Mouse (Mus musculus): ENCODE data around the gene Gpr108. TPM values are rescaled to one million over a fixed set of nuclear protein-coding genes. Genes with fewer than 3 reads are reported as not detected.
"Not testable (repeated sequence)": the region's sequence is repeated elsewhere in the genome, so short reads cannot be mapped to it uniquely, and the experiment has no call there.

Gene Gpr108
- 43.2 and 58.0 TPM in 2 replicates for polyA plus RNA-seq (2012; rRNA removed)

DNA sequence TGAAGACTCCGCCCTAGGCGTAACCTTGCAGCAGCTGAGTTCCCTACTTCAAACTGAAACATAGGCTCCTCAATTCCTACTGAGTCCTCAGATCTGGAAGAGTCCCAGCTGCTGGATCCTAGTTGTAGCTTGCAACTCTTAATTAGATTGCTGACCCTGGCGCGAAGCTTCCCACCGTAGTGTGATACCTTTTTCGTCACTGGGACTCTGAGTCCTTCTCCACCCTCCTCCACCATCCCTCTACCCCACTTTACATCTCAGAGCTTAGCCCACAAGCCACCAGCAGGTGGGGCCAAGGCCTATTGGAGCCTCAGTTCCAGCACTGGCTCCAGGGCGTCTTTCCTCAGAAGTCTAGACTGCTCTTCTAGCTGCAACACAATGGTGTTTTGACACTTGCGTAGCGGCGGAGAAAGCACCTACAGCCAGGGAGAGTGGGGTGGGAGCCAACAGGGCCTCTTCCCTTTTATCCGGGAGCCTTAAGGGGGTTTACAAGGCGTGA, at the start of gene Gpr108:
TSS of gene Gpr108 (minus strand) at position 246 of the 499 bp plus-strand sequence.
- peak; percentile 81 for DNase-seq (ENCODE audit: low read depth, low spot score)
- 0% methylated on average over 12 of the region's 12 CpGs for WGBS

DNA sequence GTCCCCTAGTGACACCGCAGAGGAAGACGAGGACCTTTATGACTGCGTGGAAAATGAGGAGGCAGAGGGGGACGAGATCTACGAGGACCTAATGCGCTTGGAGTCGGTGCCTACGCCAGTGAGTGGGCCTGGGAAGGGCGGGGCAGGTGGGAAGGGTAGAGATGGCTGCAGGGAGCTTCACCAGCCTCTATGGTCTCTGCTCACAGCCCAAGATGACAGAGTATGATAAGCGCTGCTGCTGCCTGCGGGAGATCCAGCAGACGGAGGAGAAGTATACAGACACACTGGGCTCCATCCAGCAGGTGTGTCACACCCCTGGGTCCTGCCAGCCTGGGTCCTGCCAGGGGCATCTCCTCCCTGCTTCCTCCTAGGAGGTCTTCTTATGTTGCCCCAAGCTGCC, 48.8 kb upstream of the Gpr108 start:
- 81% methylated on average over 12 of the region's 12 CpGs for WGBS
- DNase-seq (ENCODE audit: low read depth, low spot score) = no peak

DNA sequence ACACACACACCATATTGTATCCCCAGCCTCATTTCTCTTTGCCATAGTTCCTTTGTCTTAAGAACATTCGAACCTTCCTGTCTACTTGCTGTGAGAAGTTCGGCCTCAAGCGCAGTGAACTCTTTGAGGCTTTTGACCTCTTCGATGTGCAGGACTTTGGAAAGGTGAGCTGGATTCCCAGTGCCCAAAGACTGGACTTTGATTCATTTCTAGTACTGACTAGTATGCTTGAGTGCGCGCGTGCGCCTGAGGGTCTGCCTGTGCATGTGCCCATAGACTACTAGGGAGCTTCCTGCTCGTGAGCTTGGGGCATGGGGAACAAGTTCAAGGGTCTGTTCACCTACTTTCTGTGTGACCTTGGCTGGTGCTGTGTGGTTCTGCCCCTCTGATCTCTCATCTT, 47.7 kb upstream of the Gpr108 start:
- DNase-seq (ENCODE audit: low read depth, low spot score) = no peak
- WGBS = 89% methylated on average over 9 of the region's 9 CpGs

DNA sequence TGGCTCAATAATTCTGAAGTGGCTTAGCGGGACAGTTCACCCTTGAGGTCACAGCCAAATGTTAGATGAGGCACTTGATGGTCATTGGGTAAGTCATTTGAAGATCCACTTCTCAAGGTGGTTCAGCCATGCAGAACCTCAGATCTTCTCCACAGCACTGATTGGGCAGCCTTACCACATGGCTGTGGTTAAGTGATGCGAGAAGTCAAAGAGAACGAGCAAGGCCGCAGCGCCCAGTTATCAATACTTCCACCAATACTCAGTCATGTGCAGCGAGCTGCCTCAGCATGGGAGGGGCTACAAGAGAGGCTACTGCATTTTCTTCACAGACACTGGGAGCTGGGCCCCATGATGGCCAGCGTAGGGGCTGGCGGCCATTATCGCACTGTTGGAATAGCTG, 44.7 kb upstream of the Gpr108 start:
- 90% methylated on average over 9 of the region's 9 CpGs for WGBS

GRCm38 (mm10) chr17:57292302-57292701, 44.1 kb upstream of the Gpr108 start:
- 90% methylated on average over 2 of the region's 2 CpGs for WGBS
- no peak for DNase-seq (ENCODE audit: low read depth, low spot score)

More for the DNA sequence above, 44.7 kb upstream of the Gpr108 start:
- DNase-seq (ENCODE audit: low read depth, low spot score) = no peak

- no peak for DNase-seq (ENCODE audit: low read depth, low spot score)
- WGBS = 78% methylated on average over 7 of the region's 7 CpGs
Measured at GRCm38 (mm10) chr17:57290671-57291055, 42.4 kb upstream of the Gpr108 start.

GRCm38 (mm10) chr17:57290001-57290670, 41.9 kb upstream of the Gpr108 start:
- DNase-seq (ENCODE audit: low read depth, low spot score) = no peak
- 80% methylated on average over 9 of the region's 9 CpGs for WGBS

DNA sequence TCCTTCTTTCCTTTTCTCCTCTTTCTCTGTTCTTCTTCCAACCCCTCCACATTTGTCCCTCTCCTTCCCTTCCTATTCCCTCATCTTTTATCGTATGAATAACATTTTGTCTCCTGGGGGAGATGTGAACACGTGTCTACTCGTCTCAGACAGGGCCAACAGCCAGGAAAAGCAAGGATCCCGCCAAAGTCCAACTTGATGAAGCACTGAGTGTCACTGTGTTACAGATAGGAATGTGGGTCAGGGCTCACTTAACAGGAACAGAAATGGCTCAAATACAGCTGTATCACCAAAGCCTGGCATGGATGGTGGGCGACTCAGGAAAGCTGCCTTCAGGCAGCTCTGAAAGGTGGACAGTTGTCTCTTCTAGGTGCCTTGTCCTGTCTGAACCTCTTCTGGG, 41.0 kb upstream of the Gpr108 start:
- no peak for DNase-seq (ENCODE audit: low read depth, low spot score)
- WGBS = 77% methylated on average over 5 of the region's 5 CpGs

DNA sequence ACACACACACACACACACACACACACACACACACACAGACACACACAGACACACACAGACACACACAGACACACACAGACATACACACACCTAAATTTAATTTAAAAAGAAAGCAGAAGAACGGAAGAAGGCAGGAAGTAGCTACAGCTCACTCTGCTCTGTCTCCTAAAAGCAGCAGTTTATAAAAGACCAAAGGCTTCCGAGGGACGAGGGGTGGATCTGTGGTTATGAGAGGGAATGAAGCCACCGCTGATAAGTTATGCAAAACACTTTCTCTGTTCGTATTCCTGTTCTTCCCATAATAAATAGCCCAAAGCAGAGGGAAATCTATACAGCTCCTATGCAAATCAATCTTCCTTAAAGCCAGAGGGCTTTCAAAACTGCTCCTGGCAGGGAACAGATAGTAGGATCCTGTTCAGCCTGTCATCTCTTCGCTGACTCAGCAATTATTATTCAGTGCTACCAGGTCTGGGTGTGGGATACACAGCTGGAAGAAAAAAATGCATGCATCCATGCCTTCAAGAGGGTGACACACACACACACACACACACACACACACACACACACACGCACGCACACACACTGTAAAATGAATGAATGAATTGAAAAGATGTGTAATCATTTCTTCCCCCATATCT, 38.6 kb upstream of the Gpr108 start:
- 59% methylated on average over 8 of the region's 8 CpGs for WGBS
- no peak for DNase-seq (ENCODE audit: low read depth, low spot score)

DNA sequence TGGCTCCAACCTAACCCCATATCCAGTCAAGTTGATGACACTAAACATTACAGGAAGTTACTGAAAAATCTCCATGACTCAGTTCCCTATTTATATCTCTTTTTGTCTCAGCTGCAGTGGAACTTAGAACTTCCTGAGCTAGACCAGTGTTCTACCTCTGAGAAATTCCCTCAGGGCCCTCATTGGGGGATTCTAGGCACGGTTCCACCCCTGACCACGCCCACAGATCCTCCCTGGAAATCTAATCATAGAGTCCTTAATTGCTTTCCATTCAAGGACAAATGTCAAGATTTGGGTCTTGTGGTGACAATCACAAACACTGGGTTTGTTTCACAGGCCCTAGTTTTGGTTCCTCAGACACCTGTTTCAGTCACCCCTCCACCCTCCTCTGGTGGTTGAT, 36.8 kb upstream of the Gpr108 start:
- 33% methylated on average over 2 of the region's 2 CpGs for WGBS
- DNase-seq (ENCODE audit: low read depth, low spot score) = no peak

- 62% methylated on average over 5 of the region's 5 CpGs for WGBS
- no peak for DNase-seq (ENCODE audit: low read depth, low spot score)
Measured at GRCm38 (mm10) chr17:57283906-57284305, 35.7 kb upstream of the Gpr108 start.

DNA sequence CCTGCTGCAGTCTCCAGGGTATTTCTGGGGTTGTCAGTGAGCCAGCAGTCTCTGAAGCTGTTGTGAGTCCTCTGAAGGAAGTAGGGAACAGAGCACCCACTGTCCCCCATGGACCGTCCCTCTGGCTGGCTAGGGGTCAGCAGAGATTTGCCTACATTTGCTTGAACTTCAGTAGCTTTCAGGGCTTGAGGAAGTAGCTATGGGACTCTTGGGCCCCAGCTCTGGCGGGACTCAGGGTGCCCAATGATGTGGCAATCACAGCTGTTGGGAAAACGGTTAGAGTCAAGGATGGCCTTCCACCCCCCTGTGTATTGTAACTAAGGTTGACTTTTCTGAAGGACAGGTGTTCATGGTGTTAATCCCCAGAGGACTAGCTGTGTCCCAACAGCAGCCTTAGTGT, 32.2 kb upstream of the Gpr108 start:
- 62% methylated on average over 3 of the region's 3 CpGs for WGBS
- DNase-seq (ENCODE audit: low read depth, low spot score) = no peak

GRCm38 (mm10) chr17:57279591-57280224, 31.5 kb upstream of the Gpr108 start:
- WGBS = 67% methylated on average over 9 of the region's 9 CpGs
- DNase-seq (ENCODE audit: low read depth, low spot score) = no peak

GRCm38 (mm10) chr17:57278943-57279590, 30.8 kb upstream of the Gpr108 start, which contains the start of gene Vav1:
TSS of gene Vav1 (plus strand) at chr17:57279100.
- no peak for DNase-seq (ENCODE audit: low read depth, low spot score)

DNA sequence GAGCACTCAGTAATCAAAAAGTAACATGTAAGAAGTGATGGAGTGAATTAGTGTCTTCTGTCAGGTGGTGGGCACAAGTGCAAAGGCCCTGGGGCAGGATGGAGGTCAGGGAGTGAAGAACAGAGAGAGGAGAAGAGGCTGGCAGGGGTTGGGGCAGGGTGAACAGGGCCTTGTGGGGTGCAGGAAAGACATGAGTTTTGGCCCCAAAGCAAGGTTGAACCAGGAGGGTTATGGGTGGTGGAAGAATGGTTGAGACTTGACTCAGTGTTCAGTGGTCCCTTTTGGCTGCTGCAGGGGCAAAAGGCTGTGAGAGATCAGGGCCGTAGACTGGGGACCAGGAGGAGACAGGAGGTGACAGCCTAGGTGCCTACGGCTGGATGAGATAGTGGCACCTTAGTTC, 30.3 kb upstream of the Gpr108 start:
- no peak for DNase-seq (ENCODE audit: low read depth, low spot score)
- 66% methylated on average over 2 of the region's 2 CpGs for WGBS

More at GRCm38 (mm10) chr17:57278943-57279590, 30.8 kb upstream of the Gpr108 start, which contains the start of gene Vav1:
- 34% methylated on average over 26 of the region's 26 CpGs for WGBS

- WGBS = 79% methylated on average over 5 of the region's 5 CpGs
- not testable (repeated sequence) for DNase-seq (ENCODE audit: low read depth, low spot score)
Measured at GRCm38 (mm10) chr17:57277598-57278261, 29.5 kb upstream of the Gpr108 start.

DNA sequence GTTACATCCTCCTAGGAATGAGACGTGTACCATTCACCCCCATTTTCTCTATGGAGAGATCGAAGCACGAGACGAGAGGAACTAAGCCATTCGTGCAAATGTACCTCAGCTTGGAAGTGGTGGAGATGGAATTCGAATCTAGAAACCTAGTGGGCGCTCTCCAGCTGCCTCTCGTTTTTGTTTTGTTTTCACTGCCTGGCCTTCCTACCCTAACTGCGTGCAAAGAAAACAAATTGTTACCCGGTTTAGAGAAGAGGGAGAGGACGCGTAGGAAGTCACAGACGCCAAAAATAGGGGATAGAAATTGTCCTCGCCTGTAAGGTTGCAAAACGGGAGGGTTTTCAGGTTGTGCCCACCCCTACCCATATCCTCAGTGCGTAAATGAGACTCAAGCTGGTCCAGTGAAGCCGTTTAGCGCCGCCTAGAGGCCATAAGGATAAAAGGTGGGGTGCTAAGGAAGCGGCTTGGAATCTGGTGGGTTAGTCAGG, 28.4 kb upstream of the Gpr108 start:
- no peak for DNase-seq (ENCODE audit: low read depth, low spot score)
- 1% methylated on average over 20 of the region's 20 CpGs for WGBS

DNA sequence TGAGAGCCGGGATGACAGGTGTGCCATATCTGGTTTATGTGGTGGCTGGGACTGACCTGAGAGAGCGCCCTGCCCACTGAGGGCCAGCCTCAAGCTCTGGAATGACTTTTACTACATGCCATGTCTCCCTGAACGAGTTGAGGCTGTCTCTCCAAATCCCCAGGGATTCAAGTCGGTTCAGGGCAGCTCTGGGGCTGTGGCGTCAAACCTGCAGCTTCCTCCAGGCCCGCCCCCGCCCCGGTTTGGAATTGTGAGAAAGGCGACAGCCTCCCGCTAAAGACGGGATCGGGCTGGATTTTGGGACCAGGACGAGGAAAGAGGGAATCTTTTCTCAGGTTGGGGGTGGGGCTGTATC, 27.7 kb upstream of the Gpr108 start:
- DNase-seq (ENCODE audit: low read depth, low spot score) = no peak
- WGBS = under 1% methylated on average over 13 of the region's 13 CpGs

- peak; percentile 83 for DNase-seq (ENCODE audit: low read depth, low spot score)
- WGBS = under 1% methylated on average over 53 of the region's 53 CpGs
Measured at GRCm38 (mm10) chr17:57275111-57275996, 27.1 kb upstream of the Gpr108 start.

All from large intestine, adult 2 months (tissue).